Mouse (Mus musculus): ENCODE measurements around the gene Kpnb1.

GRCm38 (mm10) chr11:97115797-97116196, 71.9 kb downstream of the Kpnb1 start:
- TF ChIP-seq CTCF (IDR thresholded peaks at IDR 0.05; ENCODE audit: borderline replicate concordance, extremely low read depth, insufficient read depth, insufficient read length): no peak
- no peak for TF ChIP-seq POLR2A (IDR thresholded peaks at IDR 0.05; ENCODE audit: borderline replicate concordance, extremely low read depth, insufficient read depth, insufficient read length, poor library complexity, severe bottlenecking)
